Mouse (Mus musculus) heart, adult 8-10 months (tissue): ENCODE results near the gene Cdh13. TPM values are rescaled to one million over a fixed set of nuclear protein-coding genes. Genes with fewer than 3 reads are reported as not detected.

Experiments
- DNase-seq: peaks from one replicate; pipeline ENCODE4 v3.0.0; 2022; ENCODE audit warnings: low spot score
- total RNA-seq, 4 experiments: library from RNA; stranded (reverse); gene quantifications; 2 replicates each; pipeline ENCODE4 v1.2.4; 2022

Gene Cdh13
- total RNA-seq, 4 experiments from 2014 or later, result 189 to 215 (median 197) TPM

DNA sequence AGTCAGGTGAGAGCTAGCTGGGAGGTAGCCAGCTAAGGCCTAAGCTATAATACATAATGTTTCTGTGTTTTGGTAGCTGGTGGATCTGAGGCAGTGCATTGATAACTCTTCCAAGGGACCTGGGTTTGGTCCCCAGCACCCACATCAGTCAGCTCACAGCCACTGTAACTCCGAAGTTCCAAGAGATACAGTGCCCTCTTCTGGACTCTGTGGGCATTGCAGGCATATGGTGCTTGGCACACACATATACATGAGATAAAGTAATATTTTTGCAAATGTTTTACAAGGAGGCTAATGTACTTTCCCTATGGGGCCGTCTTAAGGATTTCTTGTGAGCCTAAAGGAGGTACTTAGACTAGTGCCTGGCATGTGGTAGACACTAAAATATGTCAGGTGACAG, 755.8 kb downstream of the Cdh13 start:
- DNase-seq, result no peak

- no peak for DNase-seq
Observed at GRCm38 (mm10) chr8:119057876-119058275, 774.3 kb downstream of the Cdh13 start.

DNA sequence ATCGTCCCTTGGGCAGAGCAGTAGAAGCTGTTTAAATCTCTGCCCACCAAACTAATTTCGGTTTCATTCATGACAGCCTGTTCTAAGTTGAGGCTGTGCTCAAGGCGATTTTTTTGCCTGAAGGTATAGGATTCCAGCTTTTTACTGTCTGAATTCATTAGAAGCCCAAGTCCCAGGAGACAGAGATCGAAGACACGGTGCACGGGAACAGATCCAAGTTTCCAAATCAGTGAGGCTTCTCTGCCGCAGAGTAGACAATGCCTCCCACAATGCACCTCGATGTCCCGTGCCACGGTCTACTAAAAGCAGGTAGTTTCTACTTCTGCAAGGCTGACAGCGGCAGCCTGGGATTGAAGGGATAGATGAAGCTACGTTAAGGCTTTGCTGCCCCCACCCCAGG, 778.1 kb downstream of the Cdh13 start:
- DNase-seq, result no peak

DNA sequence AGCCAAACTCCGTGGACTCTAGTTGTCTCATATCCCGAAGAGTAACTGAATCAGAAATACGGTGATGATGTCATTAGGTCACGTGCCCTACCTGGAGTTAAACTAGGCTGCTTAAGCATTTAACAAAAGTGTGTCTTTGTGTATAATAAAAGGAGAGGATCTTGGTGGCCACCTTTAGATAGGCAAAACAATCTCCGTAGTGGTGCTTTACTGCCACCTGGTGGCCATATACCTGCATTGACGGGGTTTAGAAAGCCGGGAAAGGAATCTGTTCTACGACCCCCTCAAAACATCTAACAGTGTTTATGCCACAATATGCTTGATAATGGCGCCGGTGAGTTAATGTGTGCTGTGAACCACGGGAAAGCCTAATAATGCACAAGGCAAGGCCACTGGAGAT, 781.0 kb downstream of the Cdh13 start:
- peak; percentile 36 for DNase-seq

DNA sequence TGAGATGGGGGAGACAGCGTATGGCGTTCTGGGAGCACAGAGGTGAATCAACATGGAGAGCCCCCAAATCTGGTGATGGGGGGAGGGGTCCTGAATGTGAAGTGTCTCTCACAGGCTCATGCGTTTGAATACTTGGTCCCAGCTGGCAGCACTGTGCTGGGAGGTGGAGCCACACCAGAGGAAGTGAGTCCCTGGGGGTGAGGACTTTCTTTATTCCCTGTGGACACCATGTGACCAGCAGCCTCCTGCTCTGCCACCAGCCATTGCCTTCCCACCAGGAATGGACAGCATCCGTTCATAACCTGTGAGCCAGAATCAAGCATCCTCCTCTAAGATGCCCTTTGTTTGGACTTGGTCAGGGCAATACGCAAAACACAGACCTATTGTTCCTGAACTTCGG, 788.8 kb downstream of the Cdh13 start:
- peak; percentile 38 for DNase-seq

DNA sequence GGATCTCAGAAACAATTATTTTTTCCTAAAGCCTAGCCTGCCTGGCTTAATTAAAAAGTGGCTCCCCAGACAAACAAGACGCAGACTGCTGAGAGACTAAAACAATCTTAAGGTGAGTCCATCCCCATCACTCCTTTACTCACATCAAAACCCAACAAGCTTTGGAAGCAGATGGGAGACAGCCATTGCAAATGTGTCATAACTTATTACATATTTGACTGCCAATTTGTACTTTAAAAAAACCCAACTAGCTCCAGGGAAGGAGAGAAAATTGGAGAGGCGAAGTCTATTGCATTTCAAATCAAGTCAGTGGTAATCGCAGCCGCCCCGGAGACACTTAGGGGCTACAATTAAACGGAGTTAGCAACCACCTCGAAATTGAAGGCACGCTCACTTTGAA, 801.5 kb downstream of the Cdh13 start:
- DNase-seq, result no peak

DNA sequence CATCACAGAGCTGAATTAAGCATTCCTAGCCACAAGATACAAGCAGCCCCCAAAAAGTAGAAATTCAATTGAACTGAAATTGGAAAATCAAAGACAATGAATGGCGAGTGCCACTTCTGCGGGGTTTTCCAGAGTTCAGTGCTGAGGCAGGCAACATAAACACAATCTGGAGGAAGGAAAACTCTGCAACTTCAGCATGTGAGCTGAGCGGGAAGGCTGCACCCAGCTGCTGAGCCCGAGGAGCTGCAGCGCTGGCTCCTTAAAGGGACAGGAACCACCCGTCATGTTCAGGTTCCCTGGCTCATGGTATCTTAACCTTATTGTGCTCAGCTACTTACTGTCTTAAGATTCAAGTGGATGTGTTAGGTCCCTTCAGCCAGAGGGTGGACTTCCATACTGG, 814.7 kb downstream of the Cdh13 start:
- no peak for DNase-seq

- DNase-seq, result no peak
Observed at GRCm38 (mm10) chr8:119102871-119103270, 819.3 kb downstream of the Cdh13 start.

- no peak for DNase-seq
Observed at GRCm38 (mm10) chr8:119109655-119110054, 826.1 kb downstream of the Cdh13 start.

- no peak for DNase-seq
Observed at GRCm38 (mm10) chr8:119112861-119113260, 829.3 kb downstream of the Cdh13 start.

GRCm38 (mm10) chr8:119121236-119121635, 837.7 kb downstream of the Cdh13 start:
- no peak for DNase-seq

GRCm38 (mm10) chr8:119127841-119128240, 844.3 kb downstream of the Cdh13 start:
- no peak for DNase-seq

DNA sequence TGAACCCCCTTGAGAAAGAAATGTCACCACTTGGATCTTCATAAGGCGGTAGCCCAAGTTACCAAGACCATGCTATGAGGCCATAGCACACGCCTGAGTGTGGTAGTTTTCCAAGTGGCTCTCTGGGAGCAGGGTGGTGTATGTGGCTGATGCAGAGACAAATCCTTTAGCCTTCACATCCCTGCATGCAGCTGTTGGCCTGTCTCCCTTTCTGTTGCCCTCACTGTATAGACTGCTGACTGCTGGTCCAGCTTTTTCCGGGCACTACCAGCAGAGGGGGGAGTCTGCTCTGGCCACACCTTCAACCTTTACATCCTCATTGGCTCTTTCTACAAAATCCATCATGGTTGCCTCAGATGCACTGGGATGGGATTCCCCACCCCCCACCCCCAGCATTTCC, 844.7 kb downstream of the Cdh13 start:
- no peak for DNase-seq

DNA sequence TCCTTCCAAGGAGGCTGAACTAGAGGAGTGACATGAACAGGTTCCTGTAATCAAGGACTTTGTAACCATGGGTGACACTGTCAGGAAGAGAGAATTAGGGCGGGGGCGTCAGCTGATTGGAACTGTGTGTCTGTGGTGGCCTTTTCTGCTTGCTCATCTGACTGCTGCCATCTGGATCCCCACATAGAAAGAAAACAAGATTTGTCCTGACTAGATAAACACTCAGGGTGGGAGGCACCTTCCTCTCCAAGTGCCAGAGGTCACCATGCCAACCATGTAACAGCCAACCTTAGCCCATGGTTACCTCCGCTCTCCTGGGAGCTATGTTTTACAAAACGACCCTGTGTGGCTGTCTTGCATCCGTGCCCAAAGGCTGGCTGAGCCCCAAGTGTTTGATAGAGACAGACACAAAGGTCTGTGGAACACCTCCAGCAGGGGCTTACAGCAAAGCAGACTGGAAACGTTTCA, 873.0 kb downstream of the Cdh13 start:
- DNase-seq, result no peak

- no peak for DNase-seq
Observed at GRCm38 (mm10) chr8:119158628-119159027, 875.1 kb downstream of the Cdh13 start.

DNA sequence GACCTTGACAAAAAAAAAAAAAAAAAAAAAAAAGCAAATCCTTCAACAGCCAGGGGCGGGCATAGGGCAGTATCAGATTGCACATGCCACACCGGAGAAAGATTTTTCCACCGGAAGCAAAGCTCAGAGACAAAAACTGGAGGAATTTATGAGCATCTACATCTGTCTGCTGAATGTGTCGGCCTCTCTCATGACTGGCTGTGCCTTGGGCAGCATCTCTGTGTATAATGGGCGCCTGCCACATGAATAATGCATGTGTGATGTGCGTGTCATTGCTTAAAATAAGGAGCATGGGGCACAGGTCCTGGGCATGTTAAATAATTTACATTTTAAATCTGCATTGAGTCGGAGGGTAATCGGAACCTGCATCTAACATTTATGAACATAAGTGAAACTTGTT, 876.3 kb downstream of the Cdh13 start:
- DNase-seq, result no peak

DNA sequence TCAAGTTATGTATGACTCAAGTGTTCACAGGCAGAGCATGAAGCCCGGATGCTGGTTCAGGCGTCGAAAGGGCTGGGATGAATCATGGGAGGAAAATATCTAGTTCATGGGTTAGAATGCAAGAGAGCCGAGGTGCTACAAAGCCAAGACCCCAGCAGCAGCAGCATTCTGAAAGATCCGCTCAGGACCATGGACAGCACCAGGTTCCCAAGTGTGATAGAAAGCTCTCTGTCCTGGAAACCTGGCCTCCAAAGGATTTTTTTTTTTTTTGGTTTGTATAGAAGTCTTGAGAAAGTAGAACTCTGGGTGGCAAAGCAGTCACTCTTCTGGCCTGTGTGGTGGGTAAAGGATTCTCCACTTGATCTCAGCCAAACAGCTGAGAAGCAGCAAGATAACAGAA, 880.5 kb downstream of the Cdh13 start:
- no peak for DNase-seq

GRCm38 (mm10) chr8:119177226-119177935, 893.8 kb downstream of the Cdh13 start:
- DNase-seq, result no peak

DNA sequence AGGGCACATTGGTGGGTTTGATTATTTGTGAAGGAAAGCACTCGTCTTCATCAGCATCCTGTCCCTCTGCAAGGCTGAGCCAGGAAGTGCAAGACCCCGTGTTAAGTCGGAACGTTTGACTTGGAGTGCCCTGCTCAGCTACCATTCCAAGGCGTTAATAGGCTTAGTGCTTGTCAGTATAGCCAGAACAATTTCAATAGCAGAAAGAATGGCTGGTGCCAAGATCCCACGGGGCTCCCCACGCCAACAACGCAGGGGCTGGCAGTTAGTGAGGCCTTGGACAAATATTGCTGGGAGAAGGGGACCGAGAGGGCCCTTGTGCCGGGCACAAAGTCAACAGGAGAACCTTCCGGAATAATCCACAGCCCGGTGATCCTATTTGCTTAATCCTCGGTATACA, 897.1 kb downstream of the Cdh13 start:
- no peak for DNase-seq

DNA sequence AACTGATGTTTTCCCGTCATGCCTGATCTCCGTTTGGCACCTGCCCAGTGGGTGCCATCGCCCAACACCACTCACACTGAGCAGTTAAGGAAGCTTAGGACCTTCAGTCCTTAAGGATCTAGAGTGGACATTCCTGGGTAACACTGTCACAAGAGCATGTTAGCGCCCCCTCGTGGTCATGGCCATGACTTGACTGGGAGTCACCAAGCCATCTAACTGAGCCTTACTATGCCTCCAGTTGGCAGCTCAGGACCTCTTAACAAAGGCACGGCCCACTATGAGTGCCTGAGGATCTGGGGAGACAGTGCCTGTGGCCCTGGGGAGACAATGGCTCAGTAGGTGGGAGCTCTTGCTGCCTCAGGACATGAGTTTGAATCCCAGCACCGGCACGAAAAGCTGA, 912.2 kb downstream of the Cdh13 start:
- peak; percentile 2 for DNase-seq

DNA sequence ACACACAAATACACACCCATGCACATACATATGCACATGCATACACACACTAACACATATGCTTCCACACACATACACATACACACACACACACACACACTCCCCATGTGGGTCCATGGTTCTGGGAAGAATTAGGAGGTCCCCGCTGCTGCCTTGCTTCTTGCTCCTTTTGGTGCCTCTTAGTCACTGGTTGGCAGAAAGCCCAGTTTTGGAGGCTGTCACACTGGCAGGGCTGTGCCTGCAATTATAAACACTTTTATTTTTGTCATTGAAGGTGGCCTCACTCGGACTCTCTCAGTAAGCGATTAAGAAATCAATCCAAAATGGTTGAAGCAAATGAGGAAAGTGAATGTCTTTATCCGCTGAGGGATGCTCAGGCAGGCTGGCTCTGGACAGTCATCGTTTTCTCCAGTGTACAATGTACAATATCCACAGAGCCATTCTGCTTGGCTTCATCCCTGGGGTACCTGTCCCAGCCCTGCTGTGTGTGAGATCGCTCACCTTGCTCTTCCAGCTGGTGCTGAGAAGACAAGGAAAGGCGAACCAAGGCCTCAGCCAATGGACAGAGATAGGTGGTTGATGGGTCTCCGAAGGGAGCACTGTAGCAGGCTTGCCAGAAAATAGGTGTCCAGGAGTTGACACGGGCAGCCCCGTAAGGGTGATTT, 913.1 kb downstream of the Cdh13 start:
- peak; percentile 38 for DNase-seq

DNA sequence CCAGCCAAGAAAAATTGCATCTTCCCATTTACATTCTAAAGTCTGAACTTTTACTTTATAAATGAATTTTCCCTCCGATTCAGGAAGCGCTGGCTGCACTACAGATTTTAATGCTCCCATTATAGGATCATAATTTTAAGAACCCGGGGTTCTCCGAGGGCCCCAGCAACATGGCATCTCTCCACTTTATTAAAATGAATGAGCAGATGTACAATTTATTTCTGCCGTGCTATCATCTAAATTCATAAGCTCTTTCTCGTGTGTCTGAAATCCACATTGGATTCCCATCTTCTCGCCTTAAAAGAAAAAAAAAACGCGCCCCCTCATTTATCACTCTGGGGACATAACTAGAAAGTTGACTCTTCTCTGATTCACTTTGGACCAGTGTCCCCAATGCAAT, 925.0 kb downstream of the Cdh13 start:
- DNase-seq, result no peak

GRCm38 (mm10) chr8:119224547-119224946, 941.0 kb downstream of the Cdh13 start:
- peak; percentile 51 for DNase-seq
